Mouse (Mus musculus): ENCODE results near the gene Dcaf8. TPM values are rescaled to one million over a fixed set of nuclear protein-coding genes. Genes with fewer than 3 reads are reported as not detected.

Gene Dcaf8
- polyA plus RNA-seq, 1 experiment = 53.2 TPM

DNA sequence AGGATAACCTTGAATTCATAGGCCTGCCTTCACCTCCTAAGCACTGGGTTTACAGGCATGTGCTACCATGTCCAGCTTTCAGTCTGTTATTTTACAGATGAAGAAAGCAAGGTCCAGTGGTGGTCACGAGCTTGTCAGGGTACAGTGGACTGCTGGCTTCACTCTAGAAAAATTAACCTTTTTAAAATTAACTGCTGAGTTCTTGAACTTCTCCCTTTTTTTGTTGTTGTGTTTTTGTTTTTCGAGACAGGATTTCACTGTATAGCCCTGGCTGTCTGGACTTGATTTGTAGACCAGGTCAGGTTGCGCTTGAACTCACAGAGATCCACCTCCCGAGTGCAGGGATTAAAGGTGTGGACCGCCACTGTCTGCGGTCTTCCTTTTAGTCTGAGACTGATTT, 15.1 kb downstream of the Dcaf8 start:
- no peak for TF ChIP-seq CTCF (IDR thresholded peaks at IDR 0.05; ENCODE audit: control insufficient read depth, insufficient read depth, insufficient replicate concordance, low read depth, low read length)
- no peak for TF ChIP-seq POLR2A (IDR thresholded peaks at IDR 0.05; ENCODE audit: control insufficient read depth, low read depth, low read length)
- Histone ChIP-seq H3K27ac (ENCODE audit: control insufficient read depth, insufficient read depth, low read depth, low read length) (no peak overlapping the region), H3K4me1 (ENCODE audit: control insufficient read depth, insufficient read depth, low read length) (no peaks in the 10 kb centered on the region), H3K27me3 (ENCODE audit: control insufficient read depth, insufficient read depth, low read length) (no peaks in the 10 kb centered on the region), H3K4me3 (ENCODE audit: control insufficient read depth, low read depth, low read length) (no peak overlapping the region), H3K36me3 (ENCODE audit: control insufficient read depth, insufficient read depth, low read length) (no peaks in the 10 kb centered on the region; the same call in 1 of the 2 replicates)

- H3K36me3 ChIP-seq (ENCODE audit: control insufficient read depth, insufficient read depth, low read length) = no peaks in the 10 kb centered on the region; the same call in 1 of the 2 replicates
- no peak overlapping the region for H3K27ac ChIP-seq (ENCODE audit: control insufficient read depth, insufficient read depth, low read depth, low read length)
Observed at GRCm38 (mm10) chr1:172167911-172168310, 20.0 kb downstream of the Dcaf8 start.

DNA sequence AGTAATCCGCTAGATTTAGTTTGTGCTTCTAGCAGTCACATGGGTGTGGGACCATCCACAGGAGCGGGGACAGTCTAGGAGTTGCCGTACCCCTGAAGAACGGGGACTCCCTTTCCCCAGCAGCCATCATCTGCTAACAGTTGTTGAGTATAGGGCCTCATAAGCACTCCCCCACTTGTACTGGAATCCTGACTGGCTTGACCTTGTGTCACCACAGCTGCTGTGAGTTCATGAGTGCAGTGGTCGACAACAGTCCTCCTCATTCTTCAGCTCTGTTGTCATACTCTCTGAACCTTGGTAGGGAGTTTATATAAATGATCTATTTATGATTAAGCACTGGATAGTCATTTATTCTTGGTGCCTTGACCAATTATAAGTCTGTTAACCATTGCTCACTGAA, 21.9 kb downstream of the Dcaf8 start:
- H3K27me3 ChIP-seq (ENCODE audit: control insufficient read depth, insufficient read depth, low read length) = no peaks in the 10 kb centered on the region
- H3K4me1 ChIP-seq (ENCODE audit: control insufficient read depth, insufficient read depth, low read length) = no peaks in the 10 kb centered on the region
- H3K4me3 ChIP-seq (ENCODE audit: control insufficient read depth, low read depth, low read length) = no peak overlapping the region
- H3K36me3 ChIP-seq (ENCODE audit: control insufficient read depth, insufficient read depth, low read length) = no peaks in the 10 kb centered on the region; the same call in none of the 2 replicates
- TF ChIP-seq POLR2A (IDR thresholded peaks at IDR 0.05; ENCODE audit: control insufficient read depth, low read depth, low read length) (no peak), CTCF (IDR thresholded peaks at IDR 0.05; ENCODE audit: control insufficient read depth, insufficient read depth, insufficient replicate concordance, low read depth, low read length) (no peak)
- no peak overlapping the region for H3K27ac ChIP-seq (ENCODE audit: control insufficient read depth, insufficient read depth, low read depth, low read length)

More at GRCm38 (mm10) chr1:172167911-172168310, 20.0 kb downstream of the Dcaf8 start:
- Histone ChIP-seq H3K4me3 (ENCODE audit: control insufficient read depth, low read depth, low read length) (no peak overlapping the region), H3K4me1 (ENCODE audit: control insufficient read depth, insufficient read depth, low read length) (no peaks in the 10 kb centered on the region), H3K27me3 (ENCODE audit: control insufficient read depth, insufficient read depth, low read length) (no peaks in the 10 kb centered on the region)
- no peak for TF ChIP-seq CTCF (IDR thresholded peaks at IDR 0.05; ENCODE audit: control insufficient read depth, insufficient read depth, insufficient replicate concordance, low read depth, low read length)
- no peak for TF ChIP-seq POLR2A (IDR thresholded peaks at IDR 0.05; ENCODE audit: control insufficient read depth, low read depth, low read length)

GRCm38 (mm10) chr1:172172381-172172780, 24.5 kb downstream of the Dcaf8 start:
- Histone ChIP-seq H3K27me3 (ENCODE audit: control insufficient read depth, insufficient read depth, low read length) (no peaks in the 10 kb centered on the region), H3K36me3 (ENCODE audit: control insufficient read depth, insufficient read depth, low read length) (peaks cover 1% of the 10 kb centered on the region), H3K27ac (ENCODE audit: control insufficient read depth, insufficient read depth, low read depth, low read length) (no peak overlapping the region), H3K4me1 (ENCODE audit: control insufficient read depth, insufficient read depth, low read length) (no peaks in the 10 kb centered on the region), H3K4me3 (ENCODE audit: control insufficient read depth, low read depth, low read length) (no peak overlapping the region)
- no peak for TF ChIP-seq POLR2A (IDR thresholded peaks at IDR 0.05; ENCODE audit: control insufficient read depth, low read depth, low read length)
- no peak for TF ChIP-seq CTCF (IDR thresholded peaks at IDR 0.05; ENCODE audit: control insufficient read depth, insufficient read depth, insufficient replicate concordance, low read depth, low read length)

DNA sequence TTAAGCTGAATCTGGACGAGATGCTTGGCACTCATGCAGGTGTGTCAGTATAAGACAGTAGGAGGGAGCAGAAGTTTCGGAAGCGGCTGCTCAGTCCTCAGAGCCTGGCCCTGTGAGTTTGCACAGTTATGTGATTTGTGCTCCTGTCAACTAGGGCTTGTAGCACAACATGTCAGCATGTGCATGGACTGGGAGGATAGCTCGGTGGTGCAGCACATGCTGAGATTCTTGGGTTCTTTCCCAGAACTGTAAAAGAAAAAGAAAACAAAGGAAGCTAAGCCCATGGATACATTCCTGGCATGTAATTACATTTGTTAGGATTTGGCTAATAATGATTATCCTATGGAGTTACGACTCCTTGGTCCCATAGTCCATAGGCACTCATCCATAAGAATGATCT, 25.3 kb downstream of the Dcaf8 start:
- Histone ChIP-seq H3K4me3 (ENCODE audit: control insufficient read depth, low read depth, low read length) (no peak overlapping the region), H3K36me3 (ENCODE audit: control insufficient read depth, insufficient read depth, low read length) (peaks cover 1% of the 10 kb centered on the region), H3K4me1 (ENCODE audit: control insufficient read depth, insufficient read depth, low read length) (no peaks in the 10 kb centered on the region), H3K27me3 (ENCODE audit: control insufficient read depth, insufficient read depth, low read length) (no peaks in the 10 kb centered on the region), H3K27ac (ENCODE audit: control insufficient read depth, insufficient read depth, low read depth, low read length) (no peak overlapping the region)
- no peak for TF ChIP-seq CTCF (IDR thresholded peaks at IDR 0.05; ENCODE audit: control insufficient read depth, insufficient read depth, insufficient replicate concordance, low read depth, low read length)
- no peak for TF ChIP-seq POLR2A (IDR thresholded peaks at IDR 0.05; ENCODE audit: control insufficient read depth, low read depth, low read length)

- H3K4me1 ChIP-seq (ENCODE audit: control insufficient read depth, insufficient read depth, low read length) = no peaks in the 10 kb centered on the region
- TF ChIP-seq POLR2A (IDR thresholded peaks at IDR 0.05; ENCODE audit: control insufficient read depth, low read depth, low read length) (no peak), CTCF (IDR thresholded peaks at IDR 0.05; ENCODE audit: control insufficient read depth, insufficient read depth, insufficient replicate concordance, low read depth, low read length) (no peak)
- no peak overlapping the region for H3K27ac ChIP-seq (ENCODE audit: control insufficient read depth, insufficient read depth, low read depth, low read length)
- H3K27me3 ChIP-seq (ENCODE audit: control insufficient read depth, insufficient read depth, low read length) = no peaks in the 10 kb centered on the region
- H3K36me3 ChIP-seq (ENCODE audit: control insufficient read depth, insufficient read depth, low read length) = peaks cover 1% of the 10 kb centered on the region
- H3K4me3 ChIP-seq (ENCODE audit: control insufficient read depth, low read depth, low read length) = no peak overlapping the region
Observed at GRCm38 (mm10) chr1:172177791-172178190, 29.9 kb downstream of the Dcaf8 start.

GRCm38 (mm10) chr1:172179102-172179501, 31.2 kb downstream of the Dcaf8 start:
- Histone ChIP-seq H3K4me1 (ENCODE audit: control insufficient read depth, insufficient read depth, low read length) (no peaks in the 10 kb centered on the region), H3K27me3 (ENCODE audit: control insufficient read depth, insufficient read depth, low read length) (no peaks in the 10 kb centered on the region), H3K27ac (ENCODE audit: control insufficient read depth, insufficient read depth, low read depth, low read length) (no peak overlapping the region), H3K36me3 (ENCODE audit: control insufficient read depth, insufficient read depth, low read length) (peaks cover 1% of the 10 kb centered on the region), H3K4me3 (ENCODE audit: control insufficient read depth, low read depth, low read length) (no peak overlapping the region)
- TF ChIP-seq CTCF (IDR thresholded peaks at IDR 0.05; ENCODE audit: control insufficient read depth, insufficient read depth, insufficient replicate concordance, low read depth, low read length) (no peak), POLR2A (IDR thresholded peaks at IDR 0.05; ENCODE audit: control insufficient read depth, low read depth, low read length) (no peak)

- Histone ChIP-seq H3K4me3 (ENCODE audit: control insufficient read depth, low read depth, low read length) (no peak overlapping the region), H3K27ac (ENCODE audit: control insufficient read depth, insufficient read depth, low read depth, low read length) (no peak overlapping the region), H3K36me3 (ENCODE audit: control insufficient read depth, insufficient read depth, low read length) (no peaks in the 10 kb centered on the region; the same call in 1 of the 2 replicates), H3K4me1 (ENCODE audit: control insufficient read depth, insufficient read depth, low read length) (no peaks in the 10 kb centered on the region), H3K27me3 (ENCODE audit: control insufficient read depth, insufficient read depth, low read length) (no peaks in the 10 kb centered on the region)
- TF ChIP-seq POLR2A (IDR thresholded peaks at IDR 0.05; ENCODE audit: control insufficient read depth, low read depth, low read length) (no peak), CTCF (IDR thresholded peaks at IDR 0.05; ENCODE audit: control insufficient read depth, insufficient read depth, insufficient replicate concordance, low read depth, low read length) (no peak)
Observed at GRCm38 (mm10) chr1:172180881-172181280, 33.0 kb downstream of the Dcaf8 start.
